Mouse (Mus musculus) liver, embryonic 18 days (tissue): ENCODE data around the gene Krtap17-1. TPM values are rescaled to one million over a fixed set of nuclear protein-coding genes. Genes with fewer than 3 reads are reported as not detected.

Experiments
- polyA plus RNA-seq: library from polyadenylated mRNA; depleted of rRNA; stranded (reverse); fragments of >200 nt; gene quantifications from 2 replicates; pipeline ENCODE4 v1.2.3, GENCODE M21; 2012; rRNA removed

Gene Krtap17-1
- not detected in 2 replicates for polyA plus RNA-seq

DNA sequence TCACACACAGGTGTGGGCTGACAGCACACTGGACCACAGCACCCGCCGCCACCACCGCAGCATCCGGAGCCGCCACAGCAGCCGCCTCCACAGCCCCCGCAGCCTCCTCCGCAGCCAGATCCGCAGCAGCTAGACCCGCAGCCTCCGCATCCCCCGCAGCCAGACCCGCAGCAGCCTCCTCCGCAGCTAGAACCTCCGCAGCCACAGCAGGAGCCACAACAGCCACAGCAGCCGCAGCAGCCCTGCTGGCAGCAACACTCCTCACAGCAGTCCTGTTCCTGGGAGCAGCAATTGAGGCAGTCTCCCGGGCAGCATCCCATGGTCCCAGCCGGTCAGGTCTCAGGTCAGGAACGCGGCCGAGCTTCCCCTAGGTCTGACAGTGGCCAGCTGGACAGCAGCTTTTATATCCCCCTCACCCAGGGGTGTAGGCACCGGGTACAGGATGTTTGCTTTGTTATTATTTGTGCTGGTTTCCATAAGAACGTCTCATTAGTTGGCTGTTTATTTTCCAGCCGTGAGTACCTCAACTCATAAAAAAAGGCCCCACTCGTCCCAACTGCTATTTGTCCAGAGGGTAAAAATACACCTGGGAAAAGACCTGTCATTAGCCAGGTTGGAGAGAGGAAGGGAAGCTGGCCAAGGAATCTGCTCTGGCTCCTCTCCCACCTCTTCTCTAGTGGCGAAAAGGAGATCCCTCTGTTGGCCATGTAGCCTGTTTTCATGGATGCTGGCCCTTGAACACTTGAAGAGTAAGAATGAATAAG is at the start of gene Krtap17-1:
Gene Krtap17-1 (minus strand): TSS at position 375 of the 764 bp plus-strand sequence.

GRCm38 (mm10) chr11:100041454-100041853 is 47.7 kb upstream of the Krtap17-1 start, which contains the start of gene Krt34:
Krt34 (minus strand) TSS chr11:100041554.

DNA sequence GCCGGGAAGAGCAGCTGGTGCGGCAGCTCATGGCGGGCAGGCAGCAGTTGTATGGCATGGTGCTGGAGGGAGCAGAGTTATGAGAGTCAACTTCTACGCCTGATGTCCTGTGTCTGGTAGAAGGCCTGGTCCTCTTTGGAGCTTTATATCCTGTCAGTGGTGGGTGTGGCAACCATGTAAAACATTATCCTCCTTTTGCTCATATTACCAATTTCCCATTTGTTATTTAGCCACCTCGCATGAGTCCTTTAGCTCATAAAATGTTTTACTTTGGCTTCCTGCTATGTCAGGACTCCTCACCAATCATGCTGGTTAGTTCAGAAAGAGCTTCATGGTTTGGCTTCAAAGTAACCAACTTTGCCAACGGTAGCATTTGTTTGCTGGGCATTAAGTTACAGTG is 36.0 kb upstream of the Krtap17-1 start, which contains the start of gene Krt33b:
Gene Krt33b (minus strand): TSS at position 101 of the 400 bp plus-strand sequence.

GRCm38 (mm10) chr11:100016112-100016511 is 22.3 kb upstream of the Krtap17-1 start, which contains the start of gene Krt33a:
Krt33a (minus strand) TSS chr11:100016212.

DNA sequence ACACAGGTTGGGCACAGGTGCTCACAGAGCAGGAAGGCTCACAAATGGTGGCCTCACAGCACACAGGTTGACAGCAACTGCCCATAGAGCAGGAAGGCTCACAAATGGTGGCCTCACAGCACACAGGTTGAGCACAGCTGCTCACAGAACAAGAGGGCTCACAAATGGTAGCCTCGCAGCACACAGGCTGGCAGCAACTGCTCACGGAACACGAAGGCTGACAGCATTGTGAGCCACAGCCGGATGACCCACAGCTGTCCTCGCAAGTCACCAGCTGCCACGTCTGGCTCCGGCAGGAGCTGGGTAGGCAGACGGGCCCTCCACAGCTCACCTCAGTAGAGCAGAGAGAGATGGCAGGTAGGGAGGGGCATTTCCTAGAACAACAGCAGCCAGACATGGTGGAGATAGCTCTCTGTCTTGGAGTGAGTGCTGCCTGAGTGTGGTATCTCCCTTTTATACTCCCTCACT is 7.6 kb downstream of the Krtap17-1 start, which contains the start of gene Krtap16-1:
Gene Krtap16-1 (minus strand): TSS at position 418 of the 468 bp plus-strand sequence.

DNA sequence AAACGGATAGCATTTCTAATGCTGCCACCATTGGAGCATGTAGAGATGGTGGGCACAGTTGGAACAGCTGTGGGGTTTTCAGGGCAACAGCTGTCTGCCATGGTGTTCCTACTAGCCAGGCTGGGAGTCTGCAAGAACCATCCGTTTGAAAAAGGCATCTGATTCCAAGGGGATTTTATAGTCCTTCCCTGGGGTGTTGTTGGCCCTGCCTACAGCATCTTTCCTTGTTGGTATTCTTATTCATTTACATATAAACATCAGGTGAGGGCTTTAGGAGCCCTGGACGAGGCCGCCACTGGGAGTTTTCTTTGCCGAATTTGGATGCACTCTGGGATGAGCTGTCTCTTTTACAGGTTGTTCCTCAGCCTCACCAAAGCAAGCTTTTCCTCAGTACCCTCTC is 14.8 kb downstream of the Krtap17-1 start, which contains the start of gene Krtap29-1:
Gene Krtap29-1 (minus strand): TSS at position 101 of the 400 bp plus-strand sequence.

GRCm38 (mm10) chr11:99948175-99948574 is 45.6 kb downstream of the Krtap17-1 start, which contains the start of gene Krtap9-5:
Krtap9-5 (plus strand) TSS chr11:99948475.

Other genes with a start within 250 kb of the Krtap17-1 start
- gene Gm11595, start 221.1 kb downstream of the Krtap17-1 start, polyA plus RNA-seq: not detected in 2 replicates
- not detected in 2 replicates for gene Krtap4-8, start 213.3 kb downstream of the Krtap17-1 start, polyA plus RNA-seq
- not detected in 2 replicates for gene Krtap4-9, start 208.8 kb downstream of the Krtap17-1 start, polyA plus RNA-seq
- not detected in 2 replicates for gene Gm11596, start 200.5 kb downstream of the Krtap17-1 start, polyA plus RNA-seq
- not detected in 2 replicates for gene Gm11569, start 195.1 kb downstream of the Krtap17-1 start, polyA plus RNA-seq
- gene Gm11554, start 189.5 kb downstream of the Krtap17-1 start, polyA plus RNA-seq: not detected in 2 replicates
- not detected in 2 replicates for gene Krtap4-13, start 184.1 kb downstream of the Krtap17-1 start, polyA plus RNA-seq
- not detected in 2 replicates for gene Gm11564, start 178.3 kb downstream of the Krtap17-1 start, polyA plus RNA-seq
- gene 2300003K06Rik, start 155.9 kb downstream of the Krtap17-1 start, polyA plus RNA-seq: not detected in 2 replicates
- gene Krtap4-16, start 142.4 kb downstream of the Krtap17-1 start, polyA plus RNA-seq: not detected in 2 replicates
- not detected in 2 replicates for gene Gm11568, start 136.1 kb downstream of the Krtap17-1 start, polyA plus RNA-seq
- gene Gm11559, start 129.5 kb downstream of the Krtap17-1 start, polyA plus RNA-seq: not detected in 2 replicates
- not detected in 2 replicates for gene Krtap9-1, start 120.6 kb downstream of the Krtap17-1 start, polyA plus RNA-seq
- gene Gm11567, start 114.8 kb downstream of the Krtap17-1 start, polyA plus RNA-seq: not detected in 2 replicates
- gene Krtap31-1, start 86.1 kb downstream of the Krtap17-1 start, polyA plus RNA-seq: not detected in 2 replicates
- not detected in 2 replicates for gene Gm11565, start 79.2 kb downstream of the Krtap17-1 start, polyA plus RNA-seq
- not detected in 2 replicates for gene Krtap31-2, start 57.7 kb downstream of the Krtap17-1 start, polyA plus RNA-seq
- gene Krtap9-5, start 45.5 kb downstream of the Krtap17-1 start, polyA plus RNA-seq: not detected in 2 replicates
- not detected in 2 replicates for gene Krtap29-1, start 14.9 kb downstream of the Krtap17-1 start, polyA plus RNA-seq
- gene Krtap16-1, start 7.4 kb downstream of the Krtap17-1 start, polyA plus RNA-seq: not detected in 2 replicates
- not detected in 2 replicates for gene Krt33a, start 22.2 kb upstream of the Krtap17-1 start, polyA plus RNA-seq
- not detected in 2 replicates for gene Krt33b, start 35.9 kb upstream of the Krtap17-1 start, polyA plus RNA-seq
- not detected in 2 replicates for gene Krt34, start 47.6 kb upstream of the Krtap17-1 start, polyA plus RNA-seq
- not detected in 2 replicates for gene Krt31, start 56.6 kb upstream of the Krtap17-1 start, polyA plus RNA-seq
- gene Krt32, start 94.2 kb upstream of the Krtap17-1 start, polyA plus RNA-seq: not detected in 2 replicates
- gene Krt35, start 102.2 kb upstream of the Krtap17-1 start, polyA plus RNA-seq: not detected in 2 replicates
- gene Krt36, start 111.6 kb upstream of the Krtap17-1 start, polyA plus RNA-seq: not detected in 2 replicates
- not detected in 2 replicates for gene Krt13, start 127.6 kb upstream of the Krtap17-1 start, polyA plus RNA-seq
- 0.02 TPM in 1 of 2 replicates, not detected in the other for gene Krt15, start 141.9 kb upstream of the Krtap17-1 start, polyA plus RNA-seq
- 7.7 and 10.3 TPM in 2 replicates for gene Krt19, start 154.7 kb upstream of the Krtap17-1 start, polyA plus RNA-seq
- not detected in 2 replicates for gene Krt9, start 199.3 kb upstream of the Krtap17-1 start, polyA plus RNA-seq
- 0.66 and 0.87 TPM in 2 replicates for gene Krt14, start 213.6 kb upstream of the Krtap17-1 start, polyA plus RNA-seq